Mouse (Mus musculus) midbrain, embryonic 11.5 days (tissue): ENCODE data around the gene Polrmt. TPM values are rescaled to one million over a fixed set of nuclear protein-coding genes. Genes with fewer than 3 reads are reported as not detected.

ENCODE experiments used
- ATAC-seq: fragments of 200-750 bp; cut with Nextera tagmentation; 2 replicates; pipeline ENCODE4 v1.8.0; 2017; ENCODE audit warnings: moderate TSS enrichment, moderate library complexity; ENCODE audit not compliant: low FRiP score
- DNase-seq: peaks from one replicate; pipeline ENCODE4 v3.0.0; 2015; ENCODE audit warnings: low spot score; ENCODE audit errors: missing footprints
- H3K27ac ChIP-seq: fragments of 300-500 bp; sonication (generic); 2 replicates; pipeline ENCODE4 v1.5.1; 2014; ENCODE audit warnings: low read depth, low read length
- H3K27me3 ChIP-seq: fragments of 300-500 bp; sonication (generic); 2 replicates; pipeline ENCODE4 v1.6.1; 2014; ENCODE audit warnings: mild to moderate bottlenecking, low read length, moderate library complexity, mixed read lengths; ENCODE audit not compliant: control insufficient read depth, insufficient read depth
- H3K36me3 ChIP-seq: fragments of 300-500 bp; sonication (generic); 2 replicates; pipeline ENCODE4 v1.6.1; 2014; ENCODE audit warnings: mild to moderate bottlenecking, low read length, moderate library complexity, mixed read lengths; ENCODE audit not compliant: control insufficient read depth, insufficient read depth
- H3K4me1 ChIP-seq: fragments of 300-500 bp; sonication (generic); 2 replicates; pipeline ENCODE4 v1.6.1; 2014; ENCODE audit warnings: low read length; ENCODE audit not compliant: control insufficient read depth, insufficient read depth
- H3K4me2 ChIP-seq: fragments of 300-500 bp; sonication (generic); 2 replicates; pipeline ENCODE4 v1.6.1; 2014; ENCODE audit warnings: mild to moderate bottlenecking, moderate library complexity
- H3K4me3 ChIP-seq: fragments of 300-500 bp; sonication (generic); 2 replicates; pipeline ENCODE4 v1.5.1; 2014; ENCODE audit warnings: low read depth, low read length
- H3K9ac ChIP-seq: fragments of 300-500 bp; sonication (generic); 2 replicates; pipeline ENCODE4 v1.6.1; 2014; ENCODE audit warnings: low read length
- H3K9me3 ChIP-seq: fragments of 300-500 bp; sonication (generic); 2 replicates; pipeline ENCODE4 v1.6.1; 2016; ENCODE audit warnings: low read length; ENCODE audit not compliant: control insufficient read depth
- WGBS: fragments of 180-500 bp; shearing (Covaris S2); extraction: QIAGEN DNeasy Blood & Tissue Kit; methylation state at CpG from one replicate; pipeline ENCODE4 v1.1.7; 2014; 5-methylcytosine and 5-hydroxymethylcytosine counted together
- polyA plus RNA-seq: library from polyadenylated mRNA; unstranded; fragments of >200 nt; fragmentation: Nextera tagmentation; extraction: Ambion mirVana; gene quantifications from 2 replicates; pipeline ENCODE4 v1.2.1, GENCODE M21; 2014

Gene Polrmt
- 28.5 and 31.2 TPM in 2 replicates for polyA plus RNA-seq

- Histone ChIP-seq H3K4me1 (peaks cover 4% of the 10 kb centered on the region; the same call in 1 of the 2 replicates), H3K27ac (no peak within 1 kb of the TSS), H3K9ac (peak within 1 kb of the TSS; percentile 61), H3K27me3 (no peaks in the 10 kb centered on the region), H3K4me2 (peak within 1 kb of the TSS; percentile 54), H3K9me3 (no peaks in the 10 kb centered on the region), H3K36me3 (peaks cover 13% of the 10 kb centered on the region; the same call in 1 of the 2 replicates), H3K4me3 (peak within 1 kb of the TSS; percentile 50)
- DNase-seq, result peak; percentile 99
- ATAC-seq, result peak; percentile 97
- WGBS, result 3% methylated on average over 38 of the region's 38 CpGs
Observed at GRCm38 (mm10) chr10:79745898-79746773, at the start of gene Polrmt. Gene Polrmt, minus strand, starts transcription at chr10:79746581.

DNA sequence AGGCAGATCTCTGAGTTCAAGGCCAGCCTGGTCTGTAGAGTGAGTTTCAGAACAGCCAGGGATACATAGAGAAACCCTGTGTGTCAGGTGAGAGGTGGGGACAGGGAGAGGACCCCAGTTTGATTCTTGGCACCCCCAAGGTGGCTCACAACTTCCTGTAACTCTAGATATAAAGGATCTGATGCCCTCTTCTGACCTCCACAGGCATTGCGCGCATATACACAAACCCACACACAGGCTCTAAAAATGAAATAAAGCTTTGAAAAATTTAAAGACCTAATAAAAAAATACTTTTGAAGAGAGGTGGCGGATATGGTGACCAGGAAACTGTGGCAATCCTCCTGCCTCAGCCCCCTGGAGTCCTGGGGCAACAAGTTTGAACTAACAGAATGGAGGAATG lies 49.5 kb upstream of the Polrmt start:
- WGBS, result 98% methylated on average over 3 of the region's 3 CpGs
- ATAC-seq, result no peak
- no peaks in the 10 kb centered on the region for H3K36me3 ChIP-seq
- no peaks in the 10 kb centered on the region for H3K27me3 ChIP-seq
- H3K9me3 ChIP-seq, result no peaks in the 10 kb centered on the region
- DNase-seq, result no peak
- H3K9ac ChIP-seq, result no peak overlapping the region
- no peak overlapping the region for H3K4me3 ChIP-seq
- H3K4me1 ChIP-seq, result peaks cover 20% of the 10 kb centered on the region
- no peak overlapping the region for H3K4me2 ChIP-seq
- no peak overlapping the region for H3K27ac ChIP-seq

- DNase-seq (no peak), ATAC-seq (peak; percentile 53)
- H3K27me3 ChIP-seq, result no peaks in the 10 kb centered on the region
- H3K4me2 ChIP-seq, result peak overlapping the region; percentile 81
- H3K4me1 ChIP-seq, result peaks cover 20% of the 10 kb centered on the region
- no peaks in the 10 kb centered on the region for H3K36me3 ChIP-seq
- no peaks in the 10 kb centered on the region for H3K9me3 ChIP-seq
- peak overlapping the region; percentile 94 for H3K9ac ChIP-seq
- peak overlapping the region; percentile 75 for H3K4me3 ChIP-seq
- WGBS, result 2% methylated on average over 10 of the region's 10 CpGs
- H3K27ac ChIP-seq, result peak overlapping the region; percentile 79
Observed at GRCm38 (mm10) chr10:79794491-79794931, 48.1 kb upstream of the Polrmt start.

- peak; percentile 65 for ATAC-seq
- no peaks in the 10 kb centered on the region for H3K9me3 ChIP-seq
- H3K9ac ChIP-seq, result peak overlapping the region; percentile 94
- no peaks in the 10 kb centered on the region for H3K36me3 ChIP-seq
- H3K4me1 ChIP-seq, result peaks cover 20% of the 10 kb centered on the region
- peak overlapping the region; percentile 81 for H3K4me2 ChIP-seq
- no peaks in the 10 kb centered on the region for H3K27me3 ChIP-seq
- WGBS, result 1% methylated on average over 38 of the region's 38 CpGs
- peak overlapping the region; percentile 79 for H3K27ac ChIP-seq
- peak overlapping the region; percentile 75 for H3K4me3 ChIP-seq
- peak; percentile 96 for DNase-seq
Observed at GRCm38 (mm10) chr10:79793738-79794490, 47.5 kb upstream of the Polrmt start.

- Histone ChIP-seq H3K4me2 (peak within 1 kb of the TSS; percentile 81), H3K27ac (peak within 1 kb of the TSS; percentile 79), H3K4me3 (peak within 1 kb of the TSS; percentile 75), H3K27me3 (no peaks in the 10 kb centered on the region), H3K9ac (peak within 1 kb of the TSS; percentile 94), H3K4me1 (peaks cover 20% of the 10 kb centered on the region), H3K9me3 (no peaks in the 10 kb centered on the region), H3K36me3 (no peaks in the 10 kb centered on the region)
- 5% methylated on average over 51 of the region's 51 CpGs for WGBS
- DNase-seq (peak; percentile 99), ATAC-seq (peak; percentile 76)
Observed at GRCm38 (mm10) chr10:79793051-79793737, 46.8 kb upstream of the Polrmt start, which contains the start of gene Palm. Gene Palm, plus strand, starts transcription at chr10:79793572.

DNA sequence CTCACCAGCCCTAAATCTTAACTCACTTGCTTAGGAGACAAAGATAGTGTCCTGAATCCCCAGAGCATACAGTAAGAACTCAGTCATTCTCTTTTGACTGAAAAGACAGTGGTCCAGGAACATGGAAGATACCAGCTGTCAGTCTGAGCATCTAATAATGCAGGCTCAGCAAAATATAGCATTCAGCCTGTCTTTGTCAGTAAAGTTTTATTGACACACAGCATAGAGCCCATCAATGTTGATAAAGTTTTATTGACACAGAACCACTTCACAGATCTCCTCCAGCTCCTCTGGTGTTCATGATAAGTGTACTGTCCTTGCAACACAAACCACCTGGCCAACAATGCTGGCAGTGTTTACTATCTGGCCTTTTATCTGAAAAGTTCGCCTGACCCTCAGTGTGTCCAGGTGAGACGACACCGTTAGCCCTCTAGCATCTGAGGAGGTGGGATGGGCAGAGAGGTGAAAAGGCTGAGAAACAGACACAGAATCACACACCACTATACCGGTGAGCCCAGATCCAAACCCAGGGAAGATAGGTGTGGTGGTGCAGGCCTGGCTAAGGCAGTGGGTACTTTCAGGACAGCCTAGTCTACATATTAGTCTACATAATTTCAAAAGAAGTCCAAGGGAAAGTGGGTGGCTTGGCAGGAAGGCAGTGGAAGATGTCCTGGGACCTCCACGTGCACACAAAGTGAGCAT lies 46.1 kb upstream of the Polrmt start:
- ATAC-seq, result no peak
- H3K4me3 ChIP-seq, result no peak overlapping the region
- no peaks in the 10 kb centered on the region for H3K9me3 ChIP-seq
- DNase-seq, result no peak
- no peak overlapping the region for H3K4me2 ChIP-seq
- no peak overlapping the region for H3K27ac ChIP-seq
- H3K4me1 ChIP-seq, result peaks cover 20% of the 10 kb centered on the region
- WGBS, result 86% methylated on average over 5 of the region's 5 CpGs
- no peaks in the 10 kb centered on the region for H3K27me3 ChIP-seq
- H3K36me3 ChIP-seq, result no peaks in the 10 kb centered on the region
- H3K9ac ChIP-seq, result no peak overlapping the region

DNA sequence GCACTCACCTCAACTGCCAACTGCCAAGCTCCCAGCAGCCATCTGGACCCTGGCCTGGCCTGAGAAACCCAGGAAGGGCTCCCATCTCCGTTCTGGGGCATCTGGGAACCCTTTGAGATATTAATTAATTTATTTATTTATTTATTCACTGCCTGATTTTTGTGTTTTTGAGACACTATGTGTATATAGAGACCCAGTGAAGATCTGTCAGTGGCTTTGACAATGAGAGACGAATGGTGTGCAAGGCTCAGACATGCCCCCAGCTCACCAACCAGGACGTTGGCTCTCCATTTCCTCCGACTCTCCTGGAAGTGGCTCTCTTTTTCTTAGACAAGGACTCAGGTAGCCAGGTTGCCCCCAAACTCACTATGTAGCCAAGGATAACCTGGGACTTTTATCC lies 44.5 kb upstream of the Polrmt start, which contains the start of gene Prss57:
Prss57 (minus strand) TSS at position 101 of the 400 bp plus-strand sequence.
- H3K4me3 ChIP-seq, result no peak within 1 kb of the TSS
- H3K4me2 ChIP-seq, result no peak within 1 kb of the TSS
- H3K27ac ChIP-seq, result no peak within 1 kb of the TSS
- no peak for DNase-seq
- H3K9ac ChIP-seq, result no peak within 1 kb of the TSS
- H3K27me3 ChIP-seq, result no peaks in the 10 kb centered on the region
- ATAC-seq, result no peak
- no peaks in the 10 kb centered on the region for H3K36me3 ChIP-seq
- 87% methylated on average over 4 of the region's 4 CpGs for WGBS
- H3K9me3 ChIP-seq, result no peaks in the 10 kb centered on the region
- peaks cover 16% of the 10 kb centered on the region for H3K4me1 ChIP-seq

DNA sequence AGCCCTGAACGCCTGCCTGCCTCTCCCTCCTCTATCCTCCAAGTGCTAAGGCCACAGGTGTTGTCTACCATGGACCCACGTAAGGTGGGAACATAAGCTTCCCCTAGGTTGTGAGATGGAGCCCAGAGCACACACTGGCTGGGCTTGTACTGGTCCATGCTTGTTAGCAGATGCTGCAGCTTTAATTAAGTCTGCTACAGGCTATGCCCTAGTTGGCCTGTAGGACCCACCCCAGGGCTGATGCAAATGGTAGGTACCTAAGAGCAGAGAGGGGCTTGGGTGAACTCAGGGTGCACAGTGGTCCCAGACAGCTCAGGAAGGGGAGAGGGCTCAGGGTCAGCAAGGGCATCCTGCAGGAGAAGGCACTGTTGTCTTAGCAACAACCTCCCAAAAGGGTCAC lies 43.2 kb upstream of the Polrmt start:
- no peaks in the 10 kb centered on the region for H3K27me3 ChIP-seq
- H3K27ac ChIP-seq, result no peak overlapping the region
- no peak overlapping the region for H3K9ac ChIP-seq
- 51% methylated on average over 2 of the region's 2 CpGs for WGBS
- H3K4me2 ChIP-seq, result no peak overlapping the region
- no peaks in the 10 kb centered on the region for H3K36me3 ChIP-seq
- DNase-seq, result no peak
- ATAC-seq, result no peak
- no peaks in the 10 kb centered on the region for H3K9me3 ChIP-seq
- peaks cover 7% of the 10 kb centered on the region for H3K4me1 ChIP-seq
- H3K4me3 ChIP-seq, result no peak overlapping the region
